Mouse (Mus musculus): ENCODE results near the gene Snai3. TPM values are rescaled to one million over a fixed set of nuclear protein-coding genes. Genes with fewer than 3 reads are reported as not detected.
A peak's percentile ranks its signal among the peaks of the same experiment; 100 is the strongest.

Snai3 gene
- total RNA-seq (2021): under 1 TPM; 0.64 to 0.66 TPM

DNA sequence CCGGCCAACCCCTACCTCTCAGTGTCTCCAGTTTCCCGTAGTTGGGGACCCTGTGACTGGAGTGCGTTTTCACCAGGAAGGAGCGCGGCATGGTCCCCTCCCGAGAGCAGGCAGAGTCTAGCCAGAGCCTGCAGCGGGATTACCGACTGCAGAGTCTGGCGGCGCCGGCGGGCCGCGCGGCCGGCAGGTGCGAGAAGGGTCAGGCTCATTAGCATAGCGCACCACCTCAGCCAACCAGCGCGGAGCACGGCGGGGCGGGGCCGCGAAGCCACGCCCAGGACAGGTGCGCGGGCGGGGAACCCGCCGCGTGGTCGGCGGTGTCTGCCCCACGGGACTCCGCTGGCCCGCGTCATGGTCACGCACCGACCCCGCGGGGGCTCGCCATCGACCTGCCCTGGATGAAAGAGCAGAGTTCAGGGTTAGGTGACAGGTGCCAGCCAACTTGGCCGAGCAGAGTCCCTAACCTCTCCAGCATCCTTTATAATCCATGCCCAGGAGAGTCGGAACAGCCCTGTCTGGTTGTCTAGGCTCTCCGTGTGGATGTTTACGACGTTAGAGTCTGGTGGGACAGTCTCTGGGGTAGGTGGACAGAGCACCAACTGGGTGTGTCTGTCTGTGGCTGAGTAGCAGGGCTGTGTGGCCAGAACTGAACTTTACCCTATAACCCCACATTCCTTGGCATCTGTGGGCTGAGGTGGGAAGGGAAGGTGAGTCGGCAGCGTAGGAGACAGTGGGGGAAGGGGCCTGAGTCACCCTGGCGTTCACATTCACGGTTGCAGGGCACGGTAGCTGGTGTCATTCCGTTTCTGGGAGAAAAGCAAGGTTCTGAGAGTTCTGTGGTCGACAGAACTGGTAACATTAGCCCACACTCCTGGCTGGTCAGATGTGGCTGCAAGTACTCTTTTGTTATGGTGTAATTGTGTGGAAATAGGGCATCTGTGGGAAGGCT, at the start of gene Snai3:
Gene Snai3, minus strand, starts transcription at position 210 of the 949 bp plus-strand sequence.
- intact Hi-C loops (cut with DNase I): loop anchor here (2.0 kb wide), 1 partner anchor 14 kb away; no protein-coding TSS in a partner anchor
- no peak for DNase-seq (ENCODE audit: low spot score in 2 of 2)

GRCm38 (mm10) chr8:122500856-122501255, 40.3 kb upstream of the Snai3 start:
- intact Hi-C loops (cut with DNase I): loop anchor here (1.0 to 5.0 kb wide), 2 partner anchors 50 to 106 kb away; partner anchors contain the start of gene Piezo1
- DNase-seq (ENCODE audit: low spot score in 2 of 2): peak; percentile 69 to 70

- intact Hi-C loops (cut with DNase I): loop anchor here (5.0 kb wide), 1 partner anchor 334 kb away; no protein-coding TSS in a partner anchor
- no peak for DNase-seq (ENCODE audit: low spot score in 2 of 2)
These were observed 37.4 kb upstream of the Snai3 start for GRCm38 (mm10) chr8:122497912-122498311.

DNA sequence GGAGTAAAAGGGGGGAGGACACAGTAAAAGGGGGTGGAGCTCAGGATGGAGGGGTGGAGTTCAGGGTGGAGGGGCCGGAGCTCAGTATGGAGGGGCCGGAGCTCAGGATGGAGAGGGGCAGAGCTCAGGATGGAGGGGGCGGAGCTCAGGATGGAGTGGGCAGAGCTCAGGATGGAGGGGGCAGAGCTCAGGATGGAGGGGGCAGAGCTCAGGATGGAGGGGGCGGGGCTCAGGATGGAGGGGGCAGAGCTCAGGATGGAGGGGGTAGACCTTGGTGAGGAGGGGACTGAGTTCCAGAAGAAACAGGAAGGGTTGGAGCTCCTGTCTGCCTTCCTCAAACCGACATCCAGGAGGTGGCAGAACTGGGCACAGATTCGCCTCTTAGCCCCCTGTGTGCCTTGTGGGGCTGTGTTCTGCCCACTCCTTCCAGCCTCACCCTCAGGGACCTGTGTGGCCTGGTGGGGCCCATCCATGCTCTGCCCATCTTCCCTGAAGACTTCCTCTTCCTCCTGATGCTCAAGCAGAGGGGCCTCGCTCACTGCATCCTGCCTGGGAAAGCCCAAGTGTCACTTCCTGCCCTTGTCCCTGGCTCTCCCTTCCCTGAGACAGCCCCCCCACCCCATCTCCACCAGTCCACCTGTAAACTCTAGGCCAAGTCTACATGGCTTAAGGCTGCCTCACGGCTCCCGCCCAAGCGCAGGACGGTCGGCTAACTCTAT, 36.6 kb upstream of the Snai3 start:
- DNase-seq (ENCODE audit: low spot score in 2 of 2): no peak
- intact Hi-C loops (cut with DNase I): loop anchor here (5.0 kb wide), 1 partner anchor 335 kb away; no protein-coding TSS in a partner anchor

GRCm38 (mm10) chr8:122488387-122488786, 27.9 kb upstream of the Snai3 start:
- intact Hi-C loops (cut with DNase I): no loop called here
- no peak for DNase-seq (ENCODE audit: low spot score in 2 of 2)

GRCm38 (mm10) chr8:122484831-122485230, 24.3 kb upstream of the Snai3 start:
- no peak for DNase-seq (ENCODE audit: low spot score in 2 of 2)
- intact Hi-C loops (cut with DNase I): no loop called here

DNA sequence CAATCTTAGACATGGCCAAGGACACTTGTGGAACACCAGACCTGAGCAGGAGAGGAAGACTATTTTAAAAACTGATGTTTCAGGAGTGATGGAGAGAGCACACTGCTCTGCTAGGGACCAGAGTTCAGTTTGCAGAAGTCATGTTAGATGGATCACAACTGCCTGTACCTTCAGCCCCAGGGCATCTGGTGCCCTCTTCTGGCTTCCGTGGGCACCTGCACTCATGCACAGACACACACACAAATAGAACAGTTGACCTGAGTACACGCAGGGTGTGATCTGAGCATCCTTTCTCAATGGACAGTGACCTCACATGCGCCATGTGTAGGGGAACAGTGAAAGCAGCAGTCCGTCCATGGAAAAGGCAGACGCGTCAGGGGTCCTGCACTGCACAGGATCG, 23.3 kb upstream of the Snai3 start:
- no peak for DNase-seq (ENCODE audit: low spot score in 2 of 2)
- intact Hi-C loops (cut with DNase I): no loop called here

DNA sequence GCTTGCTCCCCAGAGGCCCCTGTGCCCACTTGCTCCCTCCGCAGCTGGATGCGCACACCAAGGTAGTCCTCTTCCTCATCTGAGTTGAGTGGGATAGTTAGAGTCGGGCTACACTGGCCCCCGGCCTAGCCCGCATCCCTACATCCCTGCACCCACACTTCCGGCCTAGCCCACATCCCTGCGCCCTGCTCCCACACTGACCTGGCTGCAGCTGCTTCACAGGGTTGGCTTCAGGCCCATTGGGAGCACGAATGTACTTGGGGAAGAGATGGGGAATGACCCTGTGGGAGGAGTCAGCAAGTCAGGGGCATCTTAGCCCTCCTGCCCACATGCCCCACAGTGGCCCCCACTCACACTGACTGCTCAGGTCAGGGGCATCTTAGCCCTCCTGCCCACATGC, 21.9 kb upstream of the Snai3 start:
- intact Hi-C loops (cut with DNase I): no loop called here
- no peak for DNase-seq (ENCODE audit: low spot score in 2 of 2)

DNA sequence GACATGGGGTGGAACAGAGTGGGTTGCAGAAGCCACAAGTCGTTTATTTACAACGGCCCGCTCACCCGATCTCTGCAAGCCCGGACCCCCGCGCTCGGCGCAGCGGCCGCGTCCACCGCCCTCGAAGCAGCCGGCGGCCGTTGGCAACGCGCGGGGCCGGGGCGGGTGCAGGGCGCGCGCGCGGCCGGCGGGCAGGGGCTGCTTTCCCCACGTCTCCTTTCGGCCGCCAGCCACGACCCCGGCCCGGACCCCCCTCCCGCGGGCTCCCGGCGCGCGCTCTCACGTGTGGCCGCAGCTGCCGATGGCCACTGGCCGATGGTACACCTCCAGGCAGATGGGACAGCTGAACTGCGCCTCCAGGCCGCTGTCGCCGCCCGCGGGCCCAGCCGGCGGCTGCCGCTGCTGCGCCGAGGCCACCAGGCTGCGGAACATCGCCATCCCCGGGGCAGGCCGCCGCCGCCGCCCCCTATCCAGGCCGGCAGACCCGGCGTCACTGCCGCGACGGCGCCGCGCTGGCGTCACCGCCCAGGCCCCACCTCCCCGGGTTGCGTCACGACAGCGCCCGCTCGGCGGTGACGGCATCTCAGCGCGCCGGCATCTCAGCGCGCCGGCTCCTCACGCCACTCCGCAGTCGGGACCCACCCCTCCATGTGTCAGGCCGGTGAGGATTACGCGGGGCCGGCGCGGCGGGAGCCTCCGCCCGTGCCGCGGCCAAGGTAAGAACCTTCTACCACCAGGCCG, 15.2 kb upstream of the Snai3 start, which contains the start of the genes Rnf166 and Ctu2:
Gene Rnf166, minus strand, starts transcription at position 485 of the 741 bp plus-strand sequence.
Gene Ctu2, plus strand, starts transcription at position 564 of the 741 bp plus-strand sequence.
- intact Hi-C loops (cut with DNase I): loop anchor here (2.0 kb wide), 3 partner anchors 15 to 99 kb away; partner anchors contain the start of genes Mvd, Snai3 and Zc3h18
- DNase-seq (ENCODE audit: low spot score in 2 of 2): peak; percentile 93 to 95

DNA sequence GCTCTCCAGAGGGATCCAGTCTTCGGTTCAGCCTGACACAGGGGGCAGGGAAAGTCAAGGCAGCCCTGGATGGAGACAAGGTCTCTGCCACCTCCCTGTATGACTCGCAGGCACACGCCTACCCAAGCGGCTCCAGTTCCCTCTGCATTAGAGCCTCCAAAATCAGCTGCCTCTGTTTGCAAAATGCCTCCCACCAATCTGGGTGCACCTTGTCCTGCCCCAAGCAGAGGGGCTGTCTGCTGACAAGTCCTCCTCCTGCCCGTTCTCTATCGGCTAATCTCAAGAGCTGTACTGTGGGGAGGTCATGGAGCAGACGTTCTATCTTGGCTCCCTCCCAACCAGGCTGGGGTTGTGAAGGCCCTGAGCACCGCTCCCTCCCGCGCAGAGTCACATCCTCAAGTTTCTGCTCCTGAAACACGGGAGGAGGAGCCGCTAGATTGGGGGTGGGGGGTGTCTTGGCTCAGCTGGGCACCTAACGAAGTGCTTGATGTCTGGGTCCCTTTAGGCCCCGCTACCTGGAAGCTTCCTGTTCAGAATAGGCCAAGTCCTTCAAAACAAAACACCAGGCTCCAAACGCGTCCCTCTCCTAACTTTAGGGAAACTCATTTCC, 14.5 kb upstream of the Snai3 start:
- peak in 1 of 2 experiments; percentile 40 for DNase-seq (ENCODE audit: low spot score in 2 of 2)
- intact Hi-C loops (cut with DNase I): loop anchor here (2.0 kb wide), 1 partner anchor 14 kb away; the partner anchor contains the start of gene Snai3

- intact Hi-C loops (cut with DNase I): loop anchor here (2.0 kb wide), 1 partner anchor 13 kb away; the partner anchor contains the start of gene Snai3
- peak in 1 of 2 experiments; percentile 49 for DNase-seq (ENCODE audit: low spot score in 2 of 2)
These were observed 13.4 kb upstream of the Snai3 start for GRCm38 (mm10) chr8:122473911-122474421.

- intact Hi-C loops (cut with DNase I): no loop called here
- no peak for DNase-seq (ENCODE audit: low spot score in 2 of 2)
These were observed 10.2 kb upstream of the Snai3 start for GRCm38 (mm10) chr8:122470691-122471090.

DNA sequence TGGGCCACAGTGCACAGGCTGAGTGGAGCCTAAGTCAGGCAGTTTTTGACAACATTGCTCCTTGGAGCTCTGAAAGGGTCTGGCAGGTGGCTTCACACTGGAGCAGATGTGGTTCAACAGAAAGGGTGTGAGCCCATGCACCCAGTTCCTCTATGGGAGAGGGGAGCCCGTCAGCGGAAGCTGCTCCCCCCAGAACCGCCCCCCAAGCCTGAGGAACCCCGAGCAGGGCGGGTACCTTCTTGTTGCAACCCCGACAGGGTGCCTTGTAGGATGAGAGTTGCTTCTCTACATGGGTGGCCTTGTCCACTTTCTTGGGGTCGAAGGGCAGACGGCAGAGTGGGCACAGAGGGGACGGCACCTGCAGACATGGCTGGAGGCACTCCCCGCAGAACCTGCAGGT, 9.4 kb upstream of the Snai3 start:
- DNase-seq (ENCODE audit: low spot score in 2 of 2): no peak
- intact Hi-C loops (cut with DNase I): no loop called here

- DNase-seq (ENCODE audit: low spot score in 2 of 2): no peak
- intact Hi-C loops (cut with DNase I): no loop called here
These were observed 8.9 kb upstream of the Snai3 start for GRCm38 (mm10) chr8:122469407-122469806.

GRCm38 (mm10) chr8:122467816-122468215, 7.3 kb upstream of the Snai3 start:
- no peak for DNase-seq (ENCODE audit: low spot score in 2 of 2)
- intact Hi-C loops (cut with DNase I): no loop called here

DNA sequence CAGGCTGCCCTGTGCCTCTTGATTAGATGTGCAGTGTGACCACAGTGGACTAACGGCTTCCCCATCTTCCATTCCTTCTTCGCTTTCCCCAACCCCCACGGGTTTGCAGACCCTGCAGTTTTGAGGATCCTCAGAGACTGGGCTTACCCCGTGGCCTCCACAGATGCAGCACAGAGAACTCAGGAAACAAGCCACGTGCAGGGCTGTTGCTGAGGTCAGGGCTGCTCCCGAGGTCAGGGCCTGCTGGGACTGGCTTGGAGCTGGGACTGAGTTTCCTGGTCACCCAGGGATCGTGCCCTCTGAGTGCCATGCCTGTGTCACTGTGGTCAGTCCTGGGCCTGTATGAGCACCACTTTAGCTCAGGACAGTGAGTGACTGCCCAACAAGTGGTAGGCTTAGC, 4.5 kb upstream of the Snai3 start:
- intact Hi-C loops (cut with DNase I): no loop called here
- DNase-seq (ENCODE audit: low spot score in 2 of 2): no peak

GRCm38 (mm10) chr8:122463651-122464640, 3.4 kb upstream of the Snai3 start:
- DNase-seq (ENCODE audit: low spot score in 2 of 2): no peak
- intact Hi-C loops (cut with DNase I): no loop called here

Measured in left cerebral cortex, postnatal 25 days (tissue).